Mouse (Mus musculus): ENCODE measurements around the gene Abi2. TPM values are rescaled to one million over a fixed set of nuclear protein-coding genes. Genes with fewer than 3 reads are reported as not detected.

Abi2 gene
- 57.1 and 58.2 TPM in 2 replicates for polyA plus RNA-seq (2016; fragmentation: Nextera tagmentation; extraction: Ambion mirVana)

- Histone ChIP-seq H3K27me3 (ENCODE audit: insufficient read depth, poor library complexity, severe bottlenecking) (no peaks in the 10 kb centered on the region), H3K9me3 (no peaks in the 10 kb centered on the region), H3K4me1 (replicated peaks) (peaks cover 32% of the 10 kb centered on the region), H3K27ac (peak within 1 kb of the TSS; percentile 99), H3K4me3 (peak within 1 kb of the TSS; percentile 96), H3K36me3 (peaks cover 4% of the 10 kb centered on the region; the same call in 1 of the 2 replicates)
- DNase-seq (ENCODE audit: low spot score), result peak; percentile 95
- under 1% methylated on average over 68 of the region's 69 CpGs for WGBS
Observed at GRCm38 (mm10) chr1:60409168-60409828, at the start of gene Abi2. Abi2 (plus strand) TSS chr1:60409619.

- WGBS, result 88% methylated on average over 1 of the region's 1 CpGs
Observed at GRCm38 (mm10) chr1:60361626-60362025, 47.8 kb upstream of the Abi2 start.

GRCm38 (mm10) chr1:60376556-60376955 lies 32.9 kb upstream of the Abi2 start:
- no peak for DNase-seq (ENCODE audit: low spot score)
- no peaks in the 10 kb centered on the region for H3K4me1 ChIP-seq (replicated peaks)
- H3K27ac ChIP-seq, result no peak overlapping the region
- H3K9me3 ChIP-seq, result peaks cover 7% of the 10 kb centered on the region; the same call in 1 of the 2 replicates
- 89% methylated on average over 1 of the region's 1 CpGs for WGBS
- H3K36me3 ChIP-seq, result peaks cover 95% of the 10 kb centered on the region
- H3K27me3 ChIP-seq (ENCODE audit: insufficient read depth, poor library complexity, severe bottlenecking), result no peaks in the 10 kb centered on the region
- H3K4me3 ChIP-seq, result no peak overlapping the region

More at GRCm38 (mm10) chr1:60361626-60362025, 47.8 kb upstream of the Abi2 start:
- Histone ChIP-seq H3K36me3 (peaks cover 42% of the 10 kb centered on the region), H3K27me3 (ENCODE audit: insufficient read depth, poor library complexity, severe bottlenecking) (no peaks in the 10 kb centered on the region), H3K9me3 (no peaks in the 10 kb centered on the region), H3K4me3 (no peak overlapping the region), H3K4me1 (replicated peaks) (no peaks in the 10 kb centered on the region), H3K27ac (no peak overlapping the region)
- no peak for DNase-seq (ENCODE audit: low spot score)

GRCm38 (mm10) chr1:60381910-60382309 lies 27.5 kb upstream of the Abi2 start:
- Histone ChIP-seq H3K36me3 (peaks cover 89% of the 10 kb centered on the region), H3K4me1 (replicated peaks) (no peaks in the 10 kb centered on the region), H3K27me3 (ENCODE audit: insufficient read depth, poor library complexity, severe bottlenecking) (no peaks in the 10 kb centered on the region), H3K4me3 (no peak overlapping the region), H3K9me3 (no peaks in the 10 kb centered on the region), H3K27ac (no peak overlapping the region)
- DNase-seq (ENCODE audit: low spot score), result no peak
- WGBS, result 96% methylated on average over 3 of the region's 3 CpGs

- peaks cover 16% of the 10 kb centered on the region for H3K4me1 ChIP-seq (replicated peaks)
- no peaks in the 10 kb centered on the region for H3K36me3 ChIP-seq
- peak; percentile 6 for DNase-seq (ENCODE audit: low spot score)
- H3K27me3 ChIP-seq (ENCODE audit: insufficient read depth, poor library complexity, severe bottlenecking), result no peaks in the 10 kb centered on the region
- no peaks in the 10 kb centered on the region for H3K9me3 ChIP-seq
- no peak overlapping the region for H3K27ac ChIP-seq
- H3K4me3 ChIP-seq, result no peak overlapping the region
- 92% methylated on average over 1 of the region's 1 CpGs for WGBS
Observed at GRCm38 (mm10) chr1:60404848-60405247, 4.6 kb upstream of the Abi2 start.

- H3K27ac ChIP-seq, result peak overlapping the region; percentile 99
- WGBS, result 22% methylated on average over 13 of the region's 13 CpGs
- H3K4me1 ChIP-seq (replicated peaks), result peaks cover 32% of the 10 kb centered on the region
- peak overlapping the region; percentile 96 for H3K4me3 ChIP-seq
- no peaks in the 10 kb centered on the region for H3K9me3 ChIP-seq
- peaks cover 2% of the 10 kb centered on the region; the same call in 1 of the 2 replicates for H3K36me3 ChIP-seq
- DNase-seq (ENCODE audit: low spot score), result no peak
- no peaks in the 10 kb centered on the region for H3K27me3 ChIP-seq (ENCODE audit: insufficient read depth, poor library complexity, severe bottlenecking)
Observed at GRCm38 (mm10) chr1:60408501-60409167, 785 bp upstream of the Abi2 start.

- peak overlapping the region; percentile 96 for H3K4me3 ChIP-seq
- H3K36me3 ChIP-seq, result peaks cover 4% of the 10 kb centered on the region; the same call in 1 of the 2 replicates
- peak overlapping the region; percentile 99 for H3K27ac ChIP-seq
- H3K9me3 ChIP-seq, result no peaks in the 10 kb centered on the region
- no peaks in the 10 kb centered on the region for H3K27me3 ChIP-seq (ENCODE audit: insufficient read depth, poor library complexity, severe bottlenecking)
- 1% methylated on average over 54 of the region's 54 CpGs for WGBS
- no peak for DNase-seq (ENCODE audit: low spot score)
- peaks cover 32% of the 10 kb centered on the region for H3K4me1 ChIP-seq (replicated peaks)
Observed at GRCm38 (mm10) chr1:60409928-60410817, 754 bp downstream of the Abi2 start.

GRCm38 (mm10) chr1:60416724-60417123 lies 7.3 kb downstream of the Abi2 start:
- Histone ChIP-seq H3K27ac (no peak overlapping the region), H3K9me3 (peaks cover 3% of the 10 kb centered on the region; the same call in 1 of the 2 replicates), H3K4me1 (replicated peaks) (peaks cover 2% of the 10 kb centered on the region), H3K36me3 (peaks cover 17% of the 10 kb centered on the region; the same call in 1 of the 2 replicates), H3K4me3 (no peak overlapping the region), H3K27me3 (ENCODE audit: insufficient read depth, poor library complexity, severe bottlenecking) (no peaks in the 10 kb centered on the region)
- no peak for DNase-seq (ENCODE audit: low spot score)
- WGBS, result 82% methylated on average over 3 of the region's 3 CpGs

- WGBS, result 91% methylated on average over 1 of the region's 1 CpGs
- H3K27ac ChIP-seq, result no peak overlapping the region
Observed at GRCm38 (mm10) chr1:60423882-60424281, 14.5 kb downstream of the Abi2 start.

GRCm38 (mm10) chr1:60428341-60428740 lies 18.9 kb downstream of the Abi2 start:
- Histone ChIP-seq H3K27ac (no peak overlapping the region), H3K4me1 (replicated peaks) (peaks cover 15% of the 10 kb centered on the region), H3K36me3 (peaks cover 22% of the 10 kb centered on the region; the same call in 1 of the 2 replicates), H3K9me3 (0 out of 2 replicates have a peak, but pooled peaks cover 2% of the 10 kb centered on the region), H3K27me3 (ENCODE audit: insufficient read depth, poor library complexity, severe bottlenecking) (no peaks in the 10 kb centered on the region), H3K4me3 (no peak overlapping the region)
- no peak for DNase-seq (ENCODE audit: low spot score)
- 93% methylated on average over 2 of the region's 2 CpGs for WGBS

More at GRCm38 (mm10) chr1:60423882-60424281, 14.5 kb downstream of the Abi2 start:
- DNase-seq (ENCODE audit: low spot score), result no peak
- H3K4me3 ChIP-seq, result no peak overlapping the region
- H3K4me1 ChIP-seq (replicated peaks), result peaks cover 15% of the 10 kb centered on the region
- H3K9me3 ChIP-seq, result 0 out of 2 replicates have a peak, but pooled peaks cover 2% of the 10 kb centered on the region
- H3K36me3 ChIP-seq, result peaks cover 23% of the 10 kb centered on the region; the same call in 1 of the 2 replicates
- no peaks in the 10 kb centered on the region for H3K27me3 ChIP-seq (ENCODE audit: insufficient read depth, poor library complexity, severe bottlenecking)

- H3K27ac ChIP-seq, result no peak overlapping the region
- peaks cover 22% of the 10 kb centered on the region; the same call in 1 of the 2 replicates for H3K36me3 ChIP-seq
- no peaks in the 10 kb centered on the region for H3K27me3 ChIP-seq (ENCODE audit: insufficient read depth, poor library complexity, severe bottlenecking)
- DNase-seq (ENCODE audit: low spot score), result no peak
- H3K4me1 ChIP-seq (replicated peaks), result peaks cover 15% of the 10 kb centered on the region
- H3K9me3 ChIP-seq, result 0 out of 2 replicates have a peak, but pooled peaks cover 2% of the 10 kb centered on the region
- no peak overlapping the region for H3K4me3 ChIP-seq
- WGBS, result 87% methylated on average over 2 of the region's 2 CpGs
Observed at GRCm38 (mm10) chr1:60428932-60429331, 19.5 kb downstream of the Abi2 start.

GRCm38 (mm10) chr1:60431531-60431930 lies 22.1 kb downstream of the Abi2 start:
- Histone ChIP-seq H3K27ac (no peak overlapping the region), H3K27me3 (ENCODE audit: insufficient read depth, poor library complexity, severe bottlenecking) (no peaks in the 10 kb centered on the region), H3K4me3 (no peak overlapping the region), H3K36me3 (peaks cover 29% of the 10 kb centered on the region), H3K4me1 (replicated peaks) (peaks cover 4% of the 10 kb centered on the region), H3K9me3 (0 out of 2 replicates have a peak, but pooled peaks cover 2% of the 10 kb centered on the region)
- 93% methylated on average over 5 of the region's 5 CpGs for WGBS
- no peak for DNase-seq (ENCODE audit: low spot score)

Measured in hindbrain, embryonic 10.5 days (tissue).